Mouse (Mus musculus): ENCODE measurements around the gene Plcb4. TPM values are rescaled to one million over a fixed set of nuclear protein-coding genes. Genes with fewer than 3 reads are reported as not detected.
A peak's percentile ranks its signal among the peaks of the same experiment; 100 is the strongest.
"Not testable (repeated sequence)": the region's sequence is repeated elsewhere in the genome, so short reads cannot be mapped to it uniquely, and the experiment has no call there.

The Plcb4 gene
- total and polyA plus RNA-seq, 3 experiments, result 4.5 to 48.9 (median 32.0) TPM

DNA sequence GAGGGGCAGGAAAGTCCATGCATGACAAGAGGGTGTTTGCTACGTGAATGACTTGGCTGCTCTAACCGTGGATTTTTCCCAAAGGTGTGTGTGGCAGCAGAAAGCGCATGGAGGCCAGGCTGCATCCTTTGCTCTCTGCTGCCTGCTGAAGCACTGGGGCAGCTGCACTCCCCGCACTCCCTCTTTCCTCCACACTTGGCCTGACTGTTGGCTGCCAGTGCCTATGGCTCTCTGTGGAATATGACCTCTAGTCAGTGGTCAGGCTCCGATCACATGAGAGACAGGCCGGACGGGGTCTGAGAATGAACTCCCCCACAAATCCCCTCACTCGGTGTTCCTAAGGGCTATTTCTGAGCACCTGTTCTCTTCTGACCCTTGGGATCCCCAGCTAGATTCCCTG lies 297.0 kb downstream of the Plcb4 start:
- no peak for DNase-seq

GRCm38 (mm10) chr2:135957689-135958088 lies 298.9 kb downstream of the Plcb4 start:
- peak; percentile 53 for DNase-seq

DNA sequence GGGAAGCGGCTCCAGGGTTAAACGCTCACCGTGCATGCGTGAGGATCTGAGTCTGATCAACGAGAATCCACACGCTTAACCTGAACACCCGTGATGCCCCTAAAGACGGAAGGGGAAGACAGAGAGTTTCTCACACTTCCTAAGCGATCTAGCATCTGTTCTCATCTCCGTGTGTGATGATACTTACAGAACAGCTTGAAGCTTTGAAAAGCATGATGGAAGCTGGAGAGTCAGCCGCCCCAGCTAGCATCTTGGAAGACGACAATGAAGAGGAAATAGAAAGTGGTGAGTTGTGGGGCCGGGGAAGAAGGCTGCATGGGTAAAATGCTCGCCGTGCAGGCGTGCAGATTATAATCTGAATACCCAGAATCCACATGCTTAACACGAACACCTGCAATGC lies 299.6 kb downstream of the Plcb4 start:
- DNase-seq, result no peak

GRCm38 (mm10) chr2:135963089-135963488 lies 304.3 kb downstream of the Plcb4 start:
- DNase-seq, result no peak

- peak; percentile 24 for DNase-seq
Measured at GRCm38 (mm10) chr2:135966871-135967557, 308.2 kb downstream of the Plcb4 start.

GRCm38 (mm10) chr2:135968159-135968558 lies 309.3 kb downstream of the Plcb4 start:
- DNase-seq, result no peak

DNA sequence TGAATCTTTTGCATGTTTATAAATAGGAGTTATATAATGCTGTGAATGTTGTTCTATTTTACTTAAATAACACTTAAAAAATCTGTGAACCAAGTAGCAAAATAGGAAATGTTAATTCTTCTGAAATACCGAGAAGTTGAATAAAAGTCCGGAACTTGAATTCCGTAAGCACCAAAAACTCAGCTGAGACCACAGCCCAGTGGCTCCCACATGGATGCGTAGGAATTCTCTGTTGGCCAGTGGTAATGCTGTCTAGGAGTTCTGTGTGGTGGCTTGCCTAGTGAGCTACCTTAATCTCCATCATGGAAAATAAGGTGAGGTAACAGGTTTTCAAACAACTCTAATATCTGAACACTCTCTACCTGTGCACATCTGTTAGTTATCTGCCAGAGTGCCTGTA lies 312.1 kb downstream of the Plcb4 start:
- DNase-seq, result no peak

- DNase-seq, result no peak
Measured at GRCm38 (mm10) chr2:135975978-135976377, 317.2 kb downstream of the Plcb4 start.

DNA sequence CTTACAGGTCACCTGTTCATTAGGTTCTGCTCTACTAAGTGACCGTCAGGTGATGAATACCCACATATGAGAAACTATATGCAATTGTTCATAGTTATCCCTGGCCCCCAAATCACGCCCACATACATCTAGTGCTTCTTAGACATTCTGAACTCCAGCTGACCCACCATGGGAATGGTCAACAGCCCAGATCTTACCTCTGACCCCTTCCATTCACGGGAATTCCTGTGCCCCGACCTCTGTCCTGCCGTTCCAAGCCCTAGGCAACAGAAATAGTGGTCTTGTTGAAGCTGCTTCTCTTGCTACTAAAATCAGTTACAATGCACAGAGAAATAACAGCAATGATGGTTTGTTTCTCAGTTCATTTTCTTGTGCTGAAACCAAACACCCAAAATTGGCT lies 320.0 kb downstream of the Plcb4 start:
- no peak for DNase-seq

GRCm38 (mm10) chr2:135980428-135980827 lies 321.6 kb downstream of the Plcb4 start:
- DNase-seq, result no peak

GRCm38 (mm10) chr2:135983972-135984371 lies 325.2 kb downstream of the Plcb4 start:
- no peak for DNase-seq

DNA sequence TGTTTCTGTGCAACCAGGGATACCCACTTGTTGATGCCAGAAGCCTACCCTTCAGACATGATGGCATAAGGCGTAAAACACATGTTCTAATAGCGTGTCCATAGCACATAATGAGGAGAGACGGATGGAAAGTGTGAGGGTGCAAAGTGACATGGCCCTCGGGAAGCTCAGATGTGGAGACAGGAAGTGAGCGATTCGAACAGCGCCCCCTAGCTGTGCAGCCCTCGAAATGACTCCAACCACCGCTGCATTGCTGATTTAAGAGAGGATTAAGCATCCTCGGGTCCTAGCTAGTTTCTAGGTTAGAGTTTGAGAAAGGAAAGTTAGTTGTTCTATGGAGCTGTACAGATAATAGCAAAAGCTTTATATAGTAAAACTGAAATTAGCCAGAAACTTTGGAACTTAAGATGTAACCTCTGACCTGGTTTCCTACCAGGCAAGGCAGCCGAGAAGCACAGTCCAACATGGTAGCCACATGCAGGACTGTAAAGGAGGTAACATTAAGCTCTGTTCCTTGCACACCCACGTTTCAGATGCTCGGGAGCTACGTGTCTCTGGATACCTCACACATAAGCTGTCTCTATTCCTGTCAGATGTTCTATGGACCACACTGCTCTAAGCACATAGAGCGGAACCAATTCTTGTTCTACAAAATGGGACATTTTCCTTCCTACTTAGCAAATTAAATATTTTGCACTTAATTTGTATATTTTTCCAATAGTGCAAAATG lies 326.9 kb downstream of the Plcb4 start:
- no peak for DNase-seq

GRCm38 (mm10) chr2:135988475-135988874 lies 329.7 kb downstream of the Plcb4 start:
- not testable (repeated sequence) for DNase-seq

DNA sequence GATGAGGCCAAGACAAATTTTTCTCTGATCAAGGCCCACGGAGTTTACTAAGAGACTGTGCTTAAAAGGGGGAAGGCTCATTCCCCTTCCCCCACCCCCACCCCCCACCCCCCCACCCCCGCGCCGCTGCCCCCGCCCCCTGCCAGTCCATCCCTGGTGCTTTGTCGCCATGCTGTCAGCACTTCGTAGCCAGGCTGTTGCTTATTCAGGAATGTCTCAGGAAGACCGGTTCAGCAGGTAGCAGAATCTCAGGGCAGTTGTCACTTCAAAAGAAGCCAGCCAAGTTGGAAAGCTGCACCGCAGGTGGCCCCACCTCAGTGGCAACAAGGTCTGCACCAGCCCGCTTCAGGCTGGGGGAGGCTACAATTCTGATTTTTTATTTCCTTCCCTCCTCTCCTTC lies 331.9 kb downstream of the Plcb4 start:
- not testable (repeated sequence) for DNase-seq

- DNase-seq, result no peak
Measured at GRCm38 (mm10) chr2:135993314-135993713, 334.5 kb downstream of the Plcb4 start.

DNA sequence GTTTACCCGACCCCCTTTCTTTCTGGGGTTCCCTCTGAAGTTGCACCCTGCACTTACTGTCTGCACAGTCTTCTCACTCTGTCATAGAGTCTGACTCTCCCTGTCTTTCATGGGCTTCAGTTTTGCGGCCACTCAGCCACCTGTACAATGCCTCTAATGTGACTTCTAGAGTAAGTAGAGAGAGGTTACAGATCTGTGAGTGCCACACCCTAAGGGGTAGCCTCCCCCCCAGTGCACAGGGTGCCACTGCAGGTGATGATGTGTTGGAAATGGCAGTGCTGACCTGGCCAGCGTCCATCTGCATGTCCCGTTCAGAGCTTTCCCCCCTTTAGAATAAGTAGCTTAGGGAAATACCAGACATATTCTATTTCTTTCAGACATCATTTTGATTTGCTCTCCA lies 336.4 kb downstream of the Plcb4 start:
- no peak for DNase-seq

DNA sequence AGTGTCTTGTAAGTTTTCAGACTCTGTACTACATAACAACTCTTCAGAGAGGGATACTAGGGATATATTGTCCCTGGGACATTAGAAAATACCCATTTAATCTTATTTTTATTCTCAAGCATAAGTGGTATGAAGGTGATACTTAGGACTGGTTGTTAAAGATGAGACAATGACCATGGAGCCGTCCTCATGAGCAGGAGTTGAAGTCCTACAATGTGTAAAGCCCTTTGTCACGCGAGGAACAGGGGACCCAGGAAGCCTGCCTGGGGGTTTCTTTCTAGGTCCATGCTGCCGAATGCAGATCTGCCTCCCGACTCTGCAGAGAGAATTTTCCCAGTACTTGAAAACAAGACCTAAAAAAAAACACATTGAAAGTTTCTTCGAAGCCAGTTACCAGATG lies 338.1 kb downstream of the Plcb4 start:
- no peak for DNase-seq

DNA sequence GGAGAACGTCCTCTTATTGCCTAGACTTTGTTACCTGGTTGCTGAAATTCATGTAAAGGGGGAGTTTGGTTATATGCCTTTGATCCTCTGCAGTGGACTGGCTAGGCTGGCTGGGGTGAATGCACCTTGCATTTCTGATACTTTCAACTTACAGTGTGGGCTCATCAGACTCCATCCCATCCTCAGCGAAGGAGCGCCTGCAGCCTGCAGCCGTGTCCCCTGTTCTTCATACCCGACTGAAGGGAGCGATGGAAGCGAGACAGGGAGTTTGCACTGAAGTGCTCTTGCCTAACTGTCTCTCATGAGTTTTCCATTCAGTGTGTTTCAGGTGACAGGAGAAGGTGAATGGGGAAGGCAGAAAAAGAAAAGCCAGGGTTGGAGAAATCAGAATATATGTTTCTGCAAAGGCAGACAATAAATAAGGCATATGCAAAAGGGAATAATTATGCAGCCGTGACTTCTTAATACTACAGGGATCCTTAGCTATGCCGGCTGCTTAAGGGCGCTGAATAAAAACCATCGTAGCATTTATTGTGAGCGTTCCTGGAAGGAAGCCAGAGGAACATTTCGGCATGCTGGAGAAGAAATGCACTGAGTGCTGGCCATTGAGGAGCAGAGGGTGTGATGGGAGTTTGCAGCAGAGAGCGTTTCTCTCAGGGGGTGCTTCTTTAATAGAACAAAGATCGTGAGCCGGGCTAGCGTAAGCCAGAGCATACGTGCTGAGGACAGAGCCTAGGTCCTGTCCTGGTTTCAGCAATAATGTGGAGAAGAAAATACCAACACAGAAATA lies 338.7 kb downstream of the Plcb4 start:
- no peak for DNase-seq

DNA sequence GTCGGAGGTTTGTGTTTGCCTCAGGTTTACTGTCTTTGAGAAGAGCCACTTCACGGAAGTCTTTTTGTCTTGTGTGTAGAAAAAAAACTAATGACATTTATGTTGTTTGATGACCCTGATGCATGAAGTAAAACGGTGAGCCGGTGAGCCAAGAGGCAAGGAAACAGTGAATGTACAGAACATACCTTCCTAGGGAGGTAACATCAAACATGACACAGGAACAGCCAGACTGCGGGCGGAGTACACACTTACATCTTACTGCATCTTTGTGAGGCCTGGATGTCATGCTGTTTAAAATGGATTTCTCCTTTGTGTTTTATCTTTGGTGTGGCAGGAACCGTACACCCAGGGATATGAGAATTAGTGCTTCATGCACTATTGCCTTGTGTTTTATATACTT lies 340.1 kb downstream of the Plcb4 start:
- DNase-seq, result no peak

- no peak for DNase-seq
Measured at GRCm38 (mm10) chr2:135999361-135999760, 340.6 kb downstream of the Plcb4 start.

GRCm38 (mm10) chr2:136000933-136001332 lies 342.1 kb downstream of the Plcb4 start:
- DNase-seq, result no peak

- no peak for DNase-seq
Measured at GRCm38 (mm10) chr2:136002118-136002517, 343.3 kb downstream of the Plcb4 start.

DNA sequence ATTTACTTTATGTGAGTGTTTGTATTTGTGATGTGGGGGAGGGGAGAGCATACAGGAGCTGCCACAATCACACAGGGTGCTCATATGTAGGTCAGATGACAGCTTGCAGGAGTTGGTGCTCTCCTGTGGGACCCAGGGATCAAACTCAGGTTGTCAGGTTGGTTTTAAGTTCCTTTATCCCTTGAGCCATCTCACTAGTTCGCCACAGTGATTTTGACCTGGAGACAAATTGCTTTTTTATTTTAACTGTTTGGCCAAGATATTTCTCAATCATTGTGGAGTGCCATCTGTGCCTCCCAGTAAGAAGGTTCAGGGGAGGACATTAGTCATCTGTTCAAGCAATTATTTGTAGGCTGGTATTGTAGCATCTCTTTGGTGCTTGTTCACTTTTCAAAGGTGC lies 345.0 kb downstream of the Plcb4 start:
- DNase-seq, result no peak

All from adrenal gland, adult 2 months (tissue).